Mouse (Mus musculus) gastrocnemius, postnatal 4 days (tissue): Measurements from ENCODE around the gene Bnc2. TPM values are rescaled to one million over a fixed set of nuclear protein-coding genes. Genes with fewer than 3 reads are reported as not detected.

Experiments
- DNase-seq, 2 experiments: peaks; one replicate each; pipeline ENCODE4 v3.0.0; 2021 to 2022; ENCODE audit warnings: low spot score in 2 of 2, mixed read lengths in 2 of 2
- total RNA-seq, 2 experiments: library from RNA; stranded (reverse); gene quantifications; 2 replicates each; pipeline ENCODE4 v1.2.3; 2021

The Bnc2 gene
- total RNA-seq, 2 experiments from 2014 or later = 15.5 to 17.2 TPM

- DNase-seq = no peak
Observed at GRCm38 (mm10) chr4:84330509-84330908, 344.6 kb downstream of the Bnc2 start.

GRCm38 (mm10) chr4:84329651-84330050, 345.4 kb downstream of the Bnc2 start:
- DNase-seq = no peak

- DNase-seq = no peak
Observed at GRCm38 (mm10) chr4:84324371-84324770, 350.7 kb downstream of the Bnc2 start.

GRCm38 (mm10) chr4:84321598-84321997, 353.5 kb downstream of the Bnc2 start:
- DNase-seq = no peak

- DNase-seq = no peak
Observed at GRCm38 (mm10) chr4:84317421-84317820, 357.7 kb downstream of the Bnc2 start.

- no peak for DNase-seq
Observed at GRCm38 (mm10) chr4:84311371-84311770, 363.7 kb downstream of the Bnc2 start.

- DNase-seq = no peak
Observed at GRCm38 (mm10) chr4:84310851-84311250, 364.2 kb downstream of the Bnc2 start.

GRCm38 (mm10) chr4:84308226-84308862, 366.7 kb downstream of the Bnc2 start:
- no peak for DNase-seq

GRCm38 (mm10) chr4:84306928-84307606, 368.0 kb downstream of the Bnc2 start:
- DNase-seq = no peak

GRCm38 (mm10) chr4:84302949-84303348, 372.1 kb downstream of the Bnc2 start:
- no peak for DNase-seq

GRCm38 (mm10) chr4:84285153-84285552, 389.9 kb downstream of the Bnc2 start:
- no peak for DNase-seq

- DNase-seq = no peak
Observed at GRCm38 (mm10) chr4:84282651-84283050, 392.4 kb downstream of the Bnc2 start.

- DNase-seq = no peak
Observed at GRCm38 (mm10) chr4:84278156-84278555, 396.9 kb downstream of the Bnc2 start.

- DNase-seq = no peak
Observed at GRCm38 (mm10) chr4:84276081-84276480, 399.0 kb downstream of the Bnc2 start.

- no peak for DNase-seq
Observed at GRCm38 (mm10) chr4:84274158-84274557, 400.9 kb downstream of the Bnc2 start.

GRCm38 (mm10) chr4:84272867-84273266, 402.2 kb downstream of the Bnc2 start:
- no peak for DNase-seq

GRCm38 (mm10) chr4:84269845-84270244, 405.2 kb downstream of the Bnc2 start:
- DNase-seq = no peak

GRCm38 (mm10) chr4:84247356-84247755, 427.7 kb downstream of the Bnc2 start:
- no peak for DNase-seq

- no peak for DNase-seq
Observed at GRCm38 (mm10) chr4:84232346-84232745, 442.7 kb downstream of the Bnc2 start.

GRCm38 (mm10) chr4:84231251-84231650, 443.8 kb downstream of the Bnc2 start:
- no peak for DNase-seq

- DNase-seq = no peak
Observed at GRCm38 (mm10) chr4:84229189-84229960, 445.7 kb downstream of the Bnc2 start.

GRCm38 (mm10) chr4:84228551-84228950, 446.5 kb downstream of the Bnc2 start:
- DNase-seq = no peak
